Mouse (Mus musculus) adrenal gland, postnatal 10 days (tissue): ENCODE measurements at regions not wholly inside any gene's neighbourhood (a gene's known extent, or its start where the extent isn't known, plus 50 kb on each side); places are given as distances from the start of the nearest gene placed in this dataset.
A peak's percentile ranks its signal among the peaks of the same experiment; 100 is the strongest.
"Not testable (repeated sequence)": the region's sequence is repeated elsewhere in the genome, so short reads cannot be mapped to it uniquely, and the experiment has no call there.

Experiments used
- DNase-seq: peaks from one replicate; pipeline ENCODE4 v3.0.0; 2021; ENCODE audit warnings: mixed read lengths

DNA sequence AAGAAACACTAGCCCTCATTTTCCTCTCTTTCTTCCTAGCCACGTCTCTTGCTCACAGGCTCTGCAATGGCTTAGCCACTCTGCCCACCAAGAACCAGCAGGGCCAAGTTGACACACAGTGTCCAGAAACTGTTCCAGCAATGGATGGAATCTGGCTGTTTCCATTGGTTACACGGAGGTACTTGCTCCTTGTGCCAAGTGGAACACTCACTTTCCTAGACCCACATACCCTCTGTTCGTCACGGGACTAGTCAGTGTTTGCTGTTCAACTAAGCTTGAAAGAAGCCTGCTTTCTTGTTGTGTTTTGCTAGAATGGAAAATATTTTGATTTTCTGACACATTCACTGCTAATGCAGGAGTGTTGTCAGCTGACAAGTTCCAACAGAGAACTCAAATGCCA lies 575.7 kb upstream of the Gulo start:
- DNase-seq, result no peak

GRCm38 (mm10) chr14:66579904-66580492 lies 571.0 kb upstream of the Gulo start:
- no peak for DNase-seq

DNA sequence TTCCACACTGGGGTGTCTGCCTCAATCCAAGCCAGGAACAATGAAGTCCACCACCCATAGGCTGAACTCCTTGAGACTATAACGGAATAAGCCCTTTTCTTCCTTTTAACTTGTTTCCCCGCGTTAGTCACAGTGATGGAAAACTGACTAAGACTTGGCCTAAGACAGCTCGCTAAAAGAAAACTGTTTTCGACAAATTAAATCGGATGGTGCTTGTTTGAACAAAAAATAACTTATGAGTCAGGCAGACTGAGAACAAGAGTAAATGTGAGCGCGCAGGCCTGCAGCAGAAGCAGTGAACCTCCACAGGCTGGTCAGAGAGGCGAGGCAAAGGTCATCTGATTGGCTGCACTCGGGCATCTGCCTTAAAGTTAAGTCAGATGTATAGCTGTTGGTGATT lies 557.6 kb upstream of the Gulo start:
- no peak for DNase-seq

DNA sequence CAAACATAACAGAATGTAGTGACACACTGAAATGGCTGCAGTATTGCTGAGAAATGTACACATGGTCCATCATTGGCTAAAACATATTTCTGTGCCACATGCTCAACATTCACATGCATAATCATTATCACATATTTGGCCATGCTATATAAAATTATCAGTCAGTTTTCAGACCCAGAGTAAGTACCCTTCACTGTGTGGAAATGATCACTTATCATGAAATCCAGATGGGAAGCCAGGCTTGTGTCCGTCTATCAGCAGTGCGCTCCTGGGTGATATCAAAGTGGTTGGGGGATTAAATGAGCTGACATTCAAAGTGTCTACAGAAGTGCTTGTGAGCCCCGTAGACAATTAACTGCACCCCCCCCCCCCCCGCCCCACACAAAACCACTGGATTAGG lies 553.7 kb upstream of the Gulo start:
- DNase-seq, result no peak

- DNase-seq, result no peak
Measured at GRCm38 (mm10) chr14:66561715-66562114, 552.7 kb upstream of the Gulo start.

- no peak for DNase-seq
Measured at GRCm38 (mm10) chr14:66561042-66561590, 552.1 kb upstream of the Gulo start.

DNA sequence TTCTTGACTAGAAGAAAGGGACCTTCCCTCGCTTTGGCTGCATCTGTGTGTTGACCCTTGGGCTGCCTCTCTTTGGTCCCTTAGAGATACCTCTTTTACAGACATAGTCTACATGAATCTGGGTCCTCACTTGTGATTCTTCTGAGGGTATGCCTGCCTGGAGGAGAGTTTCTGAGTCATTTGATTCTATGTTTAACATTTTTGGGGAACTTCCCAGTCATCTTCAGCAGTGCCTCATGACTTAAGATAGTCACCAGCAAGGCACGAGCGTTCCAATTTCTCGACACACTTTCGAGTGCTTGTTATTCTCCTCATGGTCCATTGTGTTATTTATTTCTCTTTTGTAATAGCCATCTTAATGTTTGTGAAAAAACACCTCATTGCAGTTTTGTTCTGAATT lies 549.4 kb upstream of the Gulo start:
- no peak for DNase-seq

DNA sequence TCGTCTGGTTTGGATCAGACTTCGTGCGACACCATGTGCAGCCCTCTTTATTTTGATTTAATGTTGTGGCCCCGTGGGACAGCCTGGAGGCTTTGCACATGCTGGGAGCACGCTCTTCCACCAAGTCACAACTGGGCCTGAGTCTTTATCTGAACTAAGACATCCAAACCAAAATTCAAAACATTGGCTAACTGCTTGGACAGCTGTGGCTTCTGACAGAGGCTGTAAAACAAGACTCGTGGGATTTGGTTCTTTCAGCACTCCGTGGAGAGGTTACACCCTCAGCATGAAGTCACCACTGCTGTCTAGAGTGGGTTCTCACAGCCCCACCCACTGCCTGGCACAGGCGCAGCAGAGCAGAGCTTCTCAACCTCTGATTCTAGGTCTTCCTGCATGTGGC lies 548.6 kb upstream of the Gulo start:
- peak; percentile 3 for DNase-seq

GRCm38 (mm10) chr14:66538498-66538897 lies 529.5 kb upstream of the Gulo start:
- DNase-seq, result no peak

DNA sequence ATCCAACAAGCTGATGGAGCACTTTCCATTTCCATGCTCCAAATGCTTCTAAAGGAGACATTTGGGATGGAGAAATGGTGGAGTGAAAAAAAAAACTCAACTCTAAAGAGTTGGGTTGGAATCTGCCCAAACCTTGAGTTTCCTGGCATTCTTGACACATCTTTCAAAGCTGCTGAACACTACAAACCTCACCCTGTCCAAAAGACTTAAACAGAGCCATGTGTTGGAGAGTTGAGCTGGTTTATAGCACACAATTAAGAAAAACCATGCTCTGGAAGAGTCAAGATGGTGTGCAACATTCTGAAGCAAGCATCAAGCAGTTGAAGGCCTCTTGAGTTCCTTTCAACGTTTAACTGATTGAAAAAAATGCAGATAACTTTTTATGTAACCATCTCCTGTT lies 525.7 kb upstream of the Gulo start:
- DNase-seq, result no peak

DNA sequence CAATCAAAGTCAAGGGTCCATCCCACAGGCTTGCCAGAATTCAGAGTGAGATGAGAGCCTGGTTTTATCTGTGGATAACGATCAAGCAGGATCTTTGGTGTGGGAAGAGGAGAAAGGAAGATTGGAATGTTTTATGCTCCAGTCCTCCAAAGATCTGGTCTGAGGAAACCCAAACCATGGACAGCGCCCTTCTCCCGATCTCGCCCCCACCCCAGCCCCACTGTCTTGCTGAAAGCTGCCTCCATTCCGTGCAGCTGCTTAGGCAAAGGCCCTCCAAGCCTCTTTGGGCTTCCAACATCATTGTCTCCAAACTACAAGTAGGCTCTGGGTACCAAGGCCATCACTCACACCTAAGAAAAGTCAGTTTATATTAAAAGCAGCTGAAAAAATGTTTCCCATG lies 519.1 kb upstream of the Gulo start:
- no peak for DNase-seq

- no peak for DNase-seq
Measured at GRCm38 (mm10) chr14:66527061-66527460, 518.1 kb upstream of the Gulo start.

DNA sequence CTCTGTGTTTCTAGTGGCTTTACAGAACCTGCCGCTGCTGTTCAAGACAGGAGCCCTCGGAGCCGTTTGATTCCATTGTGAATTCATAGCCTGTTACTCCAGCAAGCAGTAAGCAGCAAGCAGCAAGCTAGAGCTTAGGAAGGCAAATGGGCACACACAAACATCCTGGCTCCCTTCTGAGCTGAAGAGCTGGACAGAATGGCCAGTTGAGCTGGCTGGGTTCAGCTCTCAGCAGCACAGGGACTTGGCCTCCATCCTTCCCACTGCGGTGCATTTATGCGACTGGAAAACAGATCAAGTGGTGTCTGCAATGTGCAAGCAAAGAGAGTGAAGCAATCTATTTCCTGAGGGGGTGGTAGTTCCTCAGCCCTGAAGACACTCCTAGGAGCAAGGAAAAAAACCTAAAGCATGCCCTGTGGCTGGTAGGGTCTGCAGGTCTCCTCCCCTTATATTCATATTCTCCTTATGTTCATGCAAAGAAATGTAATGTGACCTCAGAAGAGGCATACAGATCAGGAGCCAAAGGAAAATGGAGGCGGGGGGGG lies 513.9 kb upstream of the Gulo start:
- DNase-seq, result peak; percentile 66

DNA sequence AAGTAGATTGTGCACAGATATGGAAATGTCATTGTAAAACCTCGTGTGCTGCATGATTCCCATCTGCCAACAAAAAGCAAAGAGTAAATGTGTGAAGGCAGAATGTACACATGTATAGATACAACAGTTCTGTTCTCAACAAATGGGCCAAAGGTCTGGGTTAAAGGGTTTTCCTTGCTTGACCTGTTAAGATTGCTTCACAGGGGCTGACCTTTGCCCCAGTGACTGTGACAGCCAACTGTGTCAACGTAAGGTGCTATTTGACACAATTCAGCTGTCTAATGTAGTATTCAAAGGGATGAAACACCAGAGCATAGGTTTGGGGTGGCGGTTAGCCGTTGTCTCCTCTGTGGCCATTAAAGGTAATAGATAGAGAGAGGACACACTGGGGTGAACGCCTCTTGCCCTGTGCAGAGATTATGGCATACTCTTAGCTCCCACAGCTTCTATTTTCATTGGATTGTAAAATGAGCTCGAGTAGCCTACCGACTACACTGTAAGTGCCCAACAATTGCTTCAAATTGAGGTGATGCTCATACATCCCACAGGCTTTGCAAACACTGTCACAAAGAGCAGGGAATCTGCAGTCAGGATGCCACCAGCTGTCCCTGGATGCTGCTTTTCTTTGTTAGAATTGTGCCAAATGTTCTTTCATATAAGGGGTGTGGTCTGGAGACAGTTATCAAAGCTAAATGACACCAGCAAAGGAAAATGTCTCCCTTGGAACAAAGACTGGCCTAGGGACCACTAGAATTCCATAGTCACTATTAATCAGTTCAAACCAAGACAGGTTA lies 513.0 kb upstream of the Gulo start:
- peak; percentile 76 for DNase-seq

DNA sequence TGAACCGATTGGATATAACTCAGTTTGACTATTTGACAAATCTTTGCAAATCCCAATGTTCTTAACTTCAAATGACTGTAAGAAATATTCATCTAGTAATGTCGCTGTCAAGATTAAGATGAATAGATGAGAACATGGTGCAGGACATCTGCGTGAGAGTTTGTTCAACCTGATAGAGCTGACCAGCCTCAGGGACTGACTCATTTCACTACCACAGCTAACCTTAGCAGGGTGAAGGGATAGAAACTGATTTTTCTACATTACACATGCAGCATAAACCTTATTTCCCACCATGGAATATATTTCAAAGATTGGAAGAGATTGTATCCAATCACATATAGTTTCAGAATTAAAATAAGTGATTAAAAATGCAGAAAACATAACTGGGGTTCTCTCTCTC lies 507.8 kb upstream of the Gulo start:
- DNase-seq, result no peak

GRCm38 (mm10) chr14:66510750-66511149 lies 501.7 kb upstream of the Gulo start:
- DNase-seq, result peak; percentile 56

DNA sequence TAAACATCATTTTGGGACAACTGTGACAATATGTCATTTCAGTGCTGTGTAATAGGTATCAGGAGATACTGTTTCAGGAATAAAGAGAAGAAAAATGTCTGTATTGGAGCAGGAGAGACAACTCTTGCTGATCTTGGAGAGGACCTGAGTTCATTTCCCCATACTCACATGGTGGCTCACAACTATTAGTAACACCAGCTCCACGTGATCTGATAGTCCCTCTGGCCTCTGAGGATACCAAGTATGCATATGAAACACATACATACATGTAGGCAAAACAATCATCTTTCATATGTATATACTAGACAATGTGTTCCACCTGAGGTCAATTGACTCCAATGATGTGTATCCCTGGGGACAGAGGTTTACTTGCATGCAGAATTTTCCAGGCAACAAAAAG lies 501.2 kb upstream of the Gulo start:
- DNase-seq, result no peak

DNA sequence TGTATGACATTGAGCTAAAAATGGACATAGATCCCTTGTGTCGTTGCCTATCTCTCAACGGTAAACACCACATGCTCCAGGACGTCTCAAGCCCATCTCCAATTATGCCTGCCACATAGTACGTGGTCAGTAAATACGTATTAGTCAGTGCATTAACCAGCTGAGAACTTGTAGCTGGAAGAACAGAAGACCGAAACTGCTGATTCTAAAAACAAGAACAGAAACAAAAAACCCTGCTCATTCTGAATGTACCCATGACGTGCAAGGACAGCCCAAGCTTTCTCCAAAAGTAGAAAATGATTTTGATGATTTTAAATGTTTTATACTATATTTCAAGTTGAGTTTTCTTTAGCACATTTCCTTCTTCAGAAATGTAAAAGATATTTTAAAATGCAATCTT lies 500.7 kb upstream of the Gulo start:
- DNase-seq, result no peak

DNA sequence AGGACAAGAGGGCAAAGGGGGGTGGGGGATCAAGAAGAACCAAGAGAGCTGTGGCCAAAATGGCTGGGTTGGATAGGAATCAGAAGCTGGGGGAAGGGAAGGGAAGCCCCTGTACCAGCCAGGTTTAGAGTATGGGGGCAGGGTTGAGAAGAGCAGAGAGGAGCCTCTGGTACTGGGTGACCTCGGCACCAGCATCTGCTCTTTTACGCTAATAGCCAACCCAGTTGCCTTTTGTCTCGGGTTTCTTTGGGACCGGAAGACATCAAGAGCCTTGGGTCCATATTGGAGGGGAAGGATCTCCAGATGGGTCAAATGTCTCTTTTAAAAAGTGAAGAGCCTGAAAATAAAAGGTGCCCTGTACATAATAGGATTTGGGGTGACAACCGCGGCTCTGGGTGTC lies 493.0 kb upstream of the Gulo start:
- no peak for DNase-seq

GRCm38 (mm10) chr14:66499896-66500295 lies 490.9 kb upstream of the Gulo start:
- peak; percentile 77 for DNase-seq

GRCm38 (mm10) chr14:66495146-66495545 lies 486.1 kb upstream of the Gulo start:
- DNase-seq, result no peak

DNA sequence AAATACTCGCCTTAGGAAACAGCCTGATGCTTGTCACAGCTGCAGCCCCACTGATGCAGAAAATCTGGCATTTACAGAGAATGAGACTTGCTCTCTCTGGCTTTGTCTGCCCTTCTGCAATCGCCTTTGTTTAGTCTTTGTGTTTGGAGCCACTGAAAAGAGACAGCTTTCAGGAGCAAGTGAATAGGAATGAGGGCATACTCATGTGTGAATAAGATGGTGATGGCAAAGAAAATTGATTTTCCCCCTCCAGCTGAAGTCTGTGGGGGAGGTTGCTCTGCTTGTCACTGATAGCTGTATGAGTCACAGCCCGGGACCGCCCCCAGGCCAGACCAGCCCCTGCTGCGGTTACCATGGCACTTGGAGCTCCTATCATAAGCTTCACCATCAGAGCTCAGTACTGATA lies 485.5 kb upstream of the Gulo start:
- peak; percentile 71 for DNase-seq

DNA sequence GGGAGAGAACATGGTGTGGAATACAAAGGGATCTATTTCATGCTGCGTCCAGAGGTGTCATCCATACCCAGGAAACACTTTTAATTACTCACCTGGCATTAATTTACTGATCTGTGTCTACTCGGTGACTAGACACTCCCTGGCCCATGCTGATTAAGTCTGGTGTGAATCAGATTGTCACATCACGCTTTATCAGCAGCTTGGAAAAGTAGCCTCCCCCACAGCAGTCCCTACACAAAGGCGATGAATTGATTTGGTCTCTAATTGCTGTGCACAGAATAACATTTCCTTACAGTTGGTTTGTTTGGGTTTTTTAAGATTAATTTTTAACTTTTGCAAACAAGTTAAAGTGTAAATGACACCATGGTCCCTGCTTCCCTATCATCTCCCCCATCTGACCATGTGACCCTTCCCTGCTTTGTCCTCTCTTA lies 484.7 kb upstream of the Gulo start:
- DNase-seq, result no peak

GRCm38 (mm10) chr14:66484751-66485150 lies 475.7 kb upstream of the Gulo start:
- not testable (repeated sequence) for DNase-seq
